Mouse (Mus musculus) erythroblast, embryonic 14.5 days (primary cell): Measurements from ENCODE around the gene Smyd3. TPM values are rescaled to one million over a fixed set of nuclear protein-coding genes. Genes with fewer than 3 reads are reported as not detected.
"Not testable (repeated sequence)": the region's sequence is repeated elsewhere in the genome, so short reads cannot be mapped to it uniquely, and the experiment has no call there.

Experiments used
- H3K27me3 ChIP-seq: 2 replicates; pipeline ENCODE4 v1.6.1; 2012; ENCODE audit warnings: inconsistent platforms; ENCODE audit not compliant: control insufficient read depth
- H3K36me3 ChIP-seq: 2 replicates; pipeline ENCODE4 v1.6.1; 2012; ENCODE audit warnings: mild to moderate bottlenecking, inconsistent platforms; ENCODE audit not compliant: control insufficient read depth
- H3K4me1 ChIP-seq: 2 replicates; pipeline ENCODE4 v1.6.1; 2012; ENCODE audit warnings: inconsistent platforms; ENCODE audit not compliant: control insufficient read depth
- H3K4me3 ChIP-seq: replicated peaks from 2 replicates; pipeline ENCODE3; 2012; ENCODE audit warnings: moderate library complexity, mild to moderate bottlenecking, inconsistent platforms
- H3K9me3 ChIP-seq: 2 replicates; pipeline ENCODE4 v1.6.1; 2012; ENCODE audit warnings: low read length, inconsistent platforms, mixed read lengths; ENCODE audit not compliant: control insufficient read depth
- GATA1 ChIP-seq: IDR thresholded peaks from 2 replicates; pipeline ENCODE4 v1.6.1; 2012; ENCODE audit warnings: low read length, inconsistent platforms, mixed read lengths
- TAL1 ChIP-seq: IDR thresholded peaks from 3 replicates; pipeline ENCODE4 v1.6.1; 2012; ENCODE audit warnings: low read length, inconsistent platforms, mixed read lengths
- polyA plus RNA-seq: library from polyadenylated mRNA; stranded (reverse); fragments of >175 nt; gene quantifications from 2 replicates; pipeline ENCODE4 v1.2.3, GENCODE M21; 2012

Smyd3 gene
- polyA plus RNA-seq, 1 experiment: 0.09 TPM

- Histone ChIP-seq H3K4me3 (peak overlapping the region; percentile 26), H3K9me3 (no peaks in the 10 kb centered on the region), H3K27me3 (no peaks in the 10 kb centered on the region), H3K36me3 (peaks cover 56% of the 10 kb centered on the region), H3K4me1 (peaks cover 78% of the 10 kb centered on the region)
- TF ChIP-seq TAL1: no peak
- no peak for TF ChIP-seq GATA1
These were observed 34.9 kb upstream of the Smyd3 start for GRCm38 (mm10) chr1:179552751-179553150.

GRCm38 (mm10) chr1:179551921-179552320, 34.1 kb upstream of the Smyd3 start:
- Histone ChIP-seq H3K4me1 (peaks cover 81% of the 10 kb centered on the region), H3K36me3 (peaks cover 47% of the 10 kb centered on the region), H3K27me3 (no peaks in the 10 kb centered on the region), H3K4me3 (peak overlapping the region; percentile 47), H3K9me3 (no peaks in the 10 kb centered on the region)
- no peak for TF ChIP-seq TAL1
- TF ChIP-seq GATA1: no peak

GRCm38 (mm10) chr1:179551336-179551735, 33.5 kb upstream of the Smyd3 start:
- Histone ChIP-seq H3K9me3 (no peaks in the 10 kb centered on the region), H3K27me3 (no peaks in the 10 kb centered on the region), H3K4me3 (peak overlapping the region; percentile 47), H3K36me3 (peaks cover 42% of the 10 kb centered on the region), H3K4me1 (peaks cover 78% of the 10 kb centered on the region)
- TF ChIP-seq TAL1: peak; percentile 80
- peak; percentile 93 for TF ChIP-seq GATA1

- H3K27me3 ChIP-seq: no peaks in the 10 kb centered on the region
- H3K4me3 ChIP-seq: peak overlapping the region; percentile 13
- no peaks in the 10 kb centered on the region for H3K9me3 ChIP-seq
- TF ChIP-seq TAL1: no peak
- no peak for TF ChIP-seq GATA1
- peaks cover 84% of the 10 kb centered on the region for H3K4me1 ChIP-seq
- H3K36me3 ChIP-seq: peaks cover 43% of the 10 kb centered on the region
These were observed 31.3 kb upstream of the Smyd3 start for GRCm38 (mm10) chr1:179548996-179549752.

GRCm38 (mm10) chr1:179548220-179548619, 30.4 kb upstream of the Smyd3 start:
- Histone ChIP-seq H3K4me3 (peak overlapping the region; percentile 98), H3K4me1 (peaks cover 79% of the 10 kb centered on the region), H3K27me3 (no peaks in the 10 kb centered on the region), H3K9me3 (no peaks in the 10 kb centered on the region), H3K36me3 (peaks cover 43% of the 10 kb centered on the region)
- no peak for TF ChIP-seq TAL1

GRCm38 (mm10) chr1:179547176-179547575, 29.3 kb upstream of the Smyd3 start:
- Histone ChIP-seq H3K4me1 (peaks cover 68% of the 10 kb centered on the region), H3K9me3 (no peaks in the 10 kb centered on the region), H3K4me3 (peak overlapping the region; percentile 98), H3K27me3 (no peaks in the 10 kb centered on the region), H3K36me3 (peaks cover 44% of the 10 kb centered on the region)
- TF ChIP-seq GATA1 (no peak), TAL1 (no peak)

GRCm38 (mm10) chr1:179546551-179546917, 28.7 kb upstream of the Smyd3 start:
- peak overlapping the region; percentile 98 for H3K4me3 ChIP-seq
- TF ChIP-seq TAL1 (no peak), GATA1 (no peak)
- no peaks in the 10 kb centered on the region for H3K9me3 ChIP-seq
- no peaks in the 10 kb centered on the region for H3K27me3 ChIP-seq
- H3K4me1 ChIP-seq: peaks cover 62% of the 10 kb centered on the region
- H3K36me3 ChIP-seq: peaks cover 47% of the 10 kb centered on the region

GRCm38 (mm10) chr1:179545768-179546550, 28.1 kb upstream of the Smyd3 start, which contains the start of the genes Tfb2m and Cnst:
Tfb2m (minus strand) TSS chr1:179546267.
Cnst (plus strand) TSS chr1:179546370.
- H3K4me1 ChIP-seq: peaks cover 56% of the 10 kb centered on the region

GRCm38 (mm10) chr1:179541502-179541901, 23.7 kb upstream of the Smyd3 start:
- no peak overlapping the region for H3K4me3 ChIP-seq
- no peaks in the 10 kb centered on the region for H3K27me3 ChIP-seq
- no peak for TF ChIP-seq GATA1
- TF ChIP-seq TAL1: no peak
- H3K9me3 ChIP-seq: no peaks in the 10 kb centered on the region
- peaks cover 19% of the 10 kb centered on the region for H3K4me1 ChIP-seq
- peaks cover 67% of the 10 kb centered on the region for H3K36me3 ChIP-seq

More at GRCm38 (mm10) chr1:179545768-179546550, 28.1 kb upstream of the Smyd3 start, which contains the start of the genes Tfb2m and Cnst:
- H3K27me3 ChIP-seq, H3K9me3 ChIP-seq: not testable (repeated sequence)
- Histone ChIP-seq H3K36me3 (peaks cover 51% of the 10 kb centered on the region), H3K4me3 (peak within 1 kb of the TSS; percentile 98)
